Mouse (Mus musculus) thymus, adult 2 months (tissue): ENCODE measurements around the gene Edn1.

ENCODE experiments used
- CTCF ChIP-seq: fragments of 200-500 bp; IDR thresholded peaks from 2 replicates; pipeline ENCODE4 v1.5.1; 2012; ENCODE audit warnings: mild to moderate bottlenecking, control low read depth, low read length, moderate library complexity, borderline replicate concordance; ENCODE audit not compliant: control insufficient read depth, poor library complexity, insufficient read depth; ENCODE audit errors: extremely low read depth
- POLR2A ChIP-seq: fragments of 200-500 bp; IDR thresholded peaks from 2 replicates; pipeline ENCODE4 v1.6.1; 2012; ENCODE audit warnings: mild to moderate bottlenecking, low read length, control low read depth, moderate library complexity; ENCODE audit not compliant: control insufficient read depth, poor library complexity, insufficient read depth; ENCODE audit errors: extremely low read depth

GRCm38 (mm10) chr13:42328576-42328975 is 27.3 kb downstream of the Edn1 start:
- TF ChIP-seq CTCF, result no peak
- no peak for TF ChIP-seq POLR2A
